Mouse (Mus musculus): ENCODE measurements around the gene Rnd1.

GRCm38 (mm10) chr15:98645057-98646026 lies 31.9 kb downstream of the Rnd1 start:
- TF ChIP-seq TAL1 (IDR thresholded peaks at IDR 0.05; ENCODE audit: low read length) (no peak), GATA1 (IDR thresholded peaks at IDR 0.05; ENCODE audit: low read length) (no peak)
